ENCODE assay signal across 17 mouse cellular contexts in the genomic region with DNA sequence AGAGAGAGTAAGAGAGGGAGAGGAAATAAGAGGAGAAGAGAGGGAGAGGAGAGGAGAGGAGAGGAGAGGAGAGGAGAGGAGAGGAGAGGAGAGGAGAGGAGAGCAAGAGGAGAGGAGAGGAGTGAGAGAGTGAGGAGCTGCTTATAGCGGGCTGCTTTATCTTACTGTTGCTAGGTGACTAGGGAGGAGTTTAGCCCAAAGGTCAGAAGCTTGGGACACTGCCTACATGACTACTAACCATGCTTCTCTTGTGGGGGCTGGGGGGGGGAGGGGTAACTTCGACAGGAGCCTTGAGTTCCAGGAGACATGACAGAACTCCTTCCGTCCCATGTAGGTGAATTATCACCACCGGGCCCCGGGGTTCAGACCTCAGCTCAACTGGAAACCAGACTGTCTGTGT. TPM values are rescaled to one million over a fixed set of nuclear protein-coding genes. Genes with fewer than 3 reads are reported as not detected.
"Had no signal": no experiment of that assay in that cellular context is flagged by ENCODE, and none has a peak within 500 bp of the region (broad histone marks: within the 10 kb centered on the region; RNA-seq: fewer than 3 reads in every experiment).

No protein-coding gene starts in this region.

- H3K9ac ChIP-seq: kidney, embryonic 15.5 days; liver, embryonic 15.5 days; lung, embryonic 15.5 days; midbrain, embryonic 15.5 days; neural tube, embryonic 12.5 days had no signal

- H3K4me1 ChIP-seq: liver, embryonic 15.5 days; lung, embryonic 15.5 days; megakaryocyte, embryonic 14.5 days; midbrain, embryonic 15.5 days; neural tube, embryonic 12.5 days had no signal

- H3K9me3 ChIP-seq: kidney, embryonic 15.5 days; limb, embryonic 10.5 days; liver, embryonic 15.5 days; lung, embryonic 15.5 days; megakaryocyte, embryonic 14.5 days; midbrain, embryonic 15.5 days; neural tube, embryonic 12.5 days had no signal

- H3K27ac ChIP-seq: kidney, embryonic 15.5 days; left cerebral cortex, adult 2 months; limb, embryonic 10.5 days; liver, embryonic 15.5 days; lung, embryonic 15.5 days; macrophage; midbrain, embryonic 15.5 days; neural tube, embryonic 12.5 days; stomach, postnatal 0 days had no signal

- ATAC-seq: midbrain, embryonic 15.5 days had no signal

- H3K4me2 ChIP-seq: kidney, embryonic 15.5 days; liver, embryonic 15.5 days; lung, embryonic 15.5 days; midbrain, embryonic 11.5 days; midbrain, embryonic 15.5 days; neural tube, embryonic 12.5 days had no signal

- H3K36me3 ChIP-seq: kidney, embryonic 15.5 days; limb, embryonic 10.5 days; liver, embryonic 15.5 days; lung, embryonic 15.5 days; midbrain, embryonic 15.5 days; neural tube, embryonic 12.5 days had no signal

- H3K4me3 ChIP-seq: kidney, embryonic 15.5 days; left cerebral cortex, adult 2 months; limb, embryonic 10.5 days; liver, embryonic 15.5 days; lung, embryonic 15.5 days; megakaryocyte, embryonic 14.5 days; midbrain, embryonic 15.5 days; neural tube, embryonic 12.5 days had no signal

- DNase-seq: kidney, postnatal 14 days; lung, postnatal 14 days; thymus, postnatal 4 days had no signal

- H3K27me3 ChIP-seq: kidney, embryonic 15.5 days; liver, embryonic 15.5 days; lung, embryonic 15.5 days; midbrain, embryonic 15.5 days; neural tube, embryonic 12.5 days had no signal

RNA-seq across cellular contexts. Expression of gene Aox4, which starts 20.3 kb away (rescaled TPM):
- total RNA-seq: monocyte, adult 5-6 weeks; neutrophil, adult 5-6 weeks had no signal
- polyA plus RNA-seq: macrophage; midbrain, embryonic 11.5 days had no signal

RNA-seq across cellular contexts. Expression of gene Aox2, which starts 47.6 kb away (rescaled TPM):
- total RNA-seq: layer of hippocampus, postnatal 25 days; monocyte, adult 5-6 weeks; neutrophil, adult 5-6 weeks had no signal
- polyA plus RNA-seq: limb, embryonic 10.5 days; liver, embryonic 15.5 days; midbrain, embryonic 11.5 days; midbrain, embryonic 15.5 days; neural tube, embryonic 12.5 days had no signal
